Mouse (Mus musculus): ENCODE data around the gene Ces1a. TPM values are rescaled to one million over a fixed set of nuclear protein-coding genes. Genes with fewer than 3 reads are reported as not detected.

Gene Ces1a
- total and polyA plus RNA-seq, 3 experiments = not detected

DNA sequence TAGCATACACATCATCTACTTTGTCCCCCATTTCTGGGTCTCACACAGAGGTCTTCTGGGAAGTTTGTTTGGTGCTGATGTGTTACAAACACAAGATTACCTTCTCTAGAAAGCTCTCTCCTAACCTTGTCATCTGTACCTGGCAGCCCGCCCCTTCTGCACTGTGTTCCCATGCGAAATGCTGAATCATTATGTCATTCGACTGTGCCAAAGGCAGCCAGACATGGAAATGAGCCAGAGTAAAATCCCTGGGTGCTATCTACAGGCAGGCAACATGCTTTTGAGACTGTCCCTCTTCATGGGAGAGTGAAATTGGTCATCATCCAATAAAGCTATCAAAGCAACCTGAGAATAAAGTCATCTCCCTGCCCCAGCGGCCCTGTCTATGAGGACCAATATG, 27.3 kb upstream of the Ces1a start:
- H3K4me1 ChIP-seq (ENCODE audit: control insufficient read depth in 1 of 2, insufficient read depth in 2 of 2, low read length in 2 of 2) = no peaks in the 10 kb centered on the region
- TF ChIP-seq ZNF384 (IDR thresholded peaks at IDR 0.05; ENCODE audit: low read depth, low read length) (no peak), RAD21 (IDR thresholded peaks at IDR 0.05; ENCODE audit: low read depth, low read length) (no peak), MXI1 (IDR thresholded peaks at IDR 0.05; ENCODE audit: low read depth, low read length) (no peak), MAX (IDR thresholded peaks at IDR 0.05; ENCODE audit: low read length) (no peak), ETS1 (IDR thresholded peaks at IDR 0.05; ENCODE audit: low read depth, low read length) (no peak), NRF1 (IDR thresholded peaks at IDR 0.05; ENCODE audit: insufficient read depth, low read depth, low read length, poor library complexity, severe bottlenecking) (no peak), ZMIZ1 (IDR thresholded peaks at IDR 0.05; ENCODE audit: low read depth, low read length) (no peak), CHD1 (IDR thresholded peaks at IDR 0.05; ENCODE audit: low read depth, low read length) (no peak), UBTF (IDR thresholded peaks at IDR 0.05; ENCODE audit: borderline replicate concordance, insufficient read depth, low read depth, low read length) (no peak)
- no peak overlapping the region for H3K4me3 ChIP-seq (ENCODE audit: control insufficient read depth in 1 of 2, insufficient read depth in 1 of 2, low read depth in 2 of 2, low read length in 2 of 2)
- H3K27me3 ChIP-seq (ENCODE audit: control insufficient read depth in 1 of 2, insufficient read depth in 2 of 2, low read length in 2 of 2) = no peaks in the 10 kb centered on the region
- H3K79me2 ChIP-seq (ENCODE audit: control insufficient read depth, insufficient read depth, low read length, poor library complexity) = no peaks in the 10 kb centered on the region
- no peaks in the 10 kb centered on the region for H3K9me3 ChIP-seq (replicated peaks; ENCODE audit: insufficient read depth, low read length)
- no peak for DNase-seq (ENCODE audit: low read depth, low spot score)
- H3K36me3 ChIP-seq (ENCODE audit: control insufficient read depth in 1 of 2, insufficient read depth in 2 of 2, low read length in 2 of 2) = no peaks in the 10 kb centered on the region
- no peak overlapping the region for H3K9ac ChIP-seq (ENCODE audit: control insufficient read depth, low read depth, low read length, poor library complexity, severe bottlenecking)
- H3K27ac ChIP-seq (ENCODE audit: control insufficient read depth, low read depth, low read length) = no peak overlapping the region

DNA sequence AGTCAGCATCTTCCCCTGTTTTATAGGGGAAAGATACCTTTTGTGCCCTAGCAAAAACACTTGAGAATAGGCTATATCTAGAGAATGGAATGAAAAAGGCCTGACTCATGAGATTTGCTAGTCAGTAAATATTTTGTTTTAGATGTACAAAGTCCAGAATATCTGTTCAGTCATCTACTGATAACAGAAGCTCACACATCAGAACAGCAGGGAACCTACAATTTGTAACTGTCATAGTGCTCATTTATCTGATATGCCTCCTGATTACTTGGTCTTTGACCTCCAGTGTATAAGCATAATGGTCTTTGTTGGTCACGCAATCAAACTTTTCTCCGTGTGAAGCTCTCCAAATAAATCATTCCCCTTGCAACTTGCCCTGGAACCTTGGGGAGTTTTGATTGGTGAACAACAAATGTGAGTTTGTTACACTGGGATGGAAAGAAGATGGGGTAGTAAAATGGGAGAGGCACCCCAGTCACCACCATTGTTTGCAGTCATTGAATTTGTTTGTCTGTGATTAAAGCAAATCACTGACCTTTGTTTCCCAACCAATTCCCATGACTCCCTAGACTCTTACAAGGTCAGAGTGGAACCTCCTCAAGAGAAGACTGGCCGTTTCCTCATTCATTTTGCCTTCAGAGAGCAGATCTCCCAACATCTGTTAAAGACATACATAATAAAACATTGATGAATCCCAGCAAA, 15.6 kb upstream of the Ces1a start:
- Histone ChIP-seq H3K36me3 (ENCODE audit: control insufficient read depth in 1 of 2, insufficient read depth in 2 of 2, low read length in 2 of 2) (no peaks in the 10 kb centered on the region), H3K9me3 (replicated peaks; ENCODE audit: insufficient read depth, low read length) (no peaks in the 10 kb centered on the region), H3K27ac (ENCODE audit: control insufficient read depth, low read depth, low read length) (no peak overlapping the region), H3K9ac (ENCODE audit: control insufficient read depth, low read depth, low read length, poor library complexity, severe bottlenecking) (no peak overlapping the region), H3K4me3 (ENCODE audit: control insufficient read depth in 1 of 2, insufficient read depth in 1 of 2, low read depth in 2 of 2, low read length in 2 of 2) (no peak overlapping the region), H3K79me2 (ENCODE audit: control insufficient read depth, insufficient read depth, low read length, poor library complexity) (no peaks in the 10 kb centered on the region), H3K4me1 (ENCODE audit: control insufficient read depth in 1 of 2, insufficient read depth in 2 of 2, low read length in 2 of 2) (no peaks in the 10 kb centered on the region), H3K27me3 (ENCODE audit: control insufficient read depth in 1 of 2, insufficient read depth in 2 of 2, low read length in 2 of 2) (no peaks in the 10 kb centered on the region)
- DNase-seq (ENCODE audit: low read depth, low spot score) = no peak
- TF ChIP-seq NRF1 (IDR thresholded peaks at IDR 0.05; ENCODE audit: insufficient read depth, low read depth, low read length, poor library complexity, severe bottlenecking) (no peak), ETS1 (IDR thresholded peaks at IDR 0.05; ENCODE audit: low read depth, low read length) (no peak), SIN3A (IDR thresholded peaks at IDR 0.05; ENCODE audit: low read length) (no peak)

DNA sequence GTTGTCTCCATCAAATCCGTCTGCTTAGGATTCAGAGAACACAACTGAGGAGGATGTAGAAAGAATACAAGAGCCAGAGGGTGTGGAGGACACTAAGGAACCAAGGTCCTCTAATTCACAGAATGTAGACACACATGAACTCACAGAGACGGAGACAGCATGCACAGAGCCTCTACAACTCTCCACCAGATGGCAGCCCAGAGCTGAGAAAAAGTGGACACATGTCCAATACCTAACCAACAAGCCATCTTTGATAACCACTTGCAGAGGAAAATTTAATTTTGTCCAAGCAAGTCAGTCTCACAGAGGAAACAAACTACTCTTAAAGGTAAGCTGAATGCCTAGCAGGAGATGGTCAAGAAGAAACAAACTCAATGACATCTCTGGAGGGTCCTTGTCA, 11.2 kb upstream of the Ces1a start:
- Histone ChIP-seq H3K4me1 (ENCODE audit: control insufficient read depth in 1 of 2, insufficient read depth in 2 of 2, low read length in 2 of 2) (no peaks in the 10 kb centered on the region), H3K79me2 (ENCODE audit: control insufficient read depth, insufficient read depth, low read length, poor library complexity) (no peaks in the 10 kb centered on the region), H3K4me3 (ENCODE audit: control insufficient read depth in 1 of 2, insufficient read depth in 1 of 2, low read depth in 2 of 2, low read length in 2 of 2) (no peak overlapping the region), H3K27me3 (ENCODE audit: control insufficient read depth in 1 of 2, insufficient read depth in 2 of 2, low read length in 2 of 2) (no peaks in the 10 kb centered on the region), H3K9ac (ENCODE audit: control insufficient read depth, low read depth, low read length, poor library complexity, severe bottlenecking) (no peak overlapping the region), H3K9me3 (replicated peaks; ENCODE audit: insufficient read depth, low read length) (no peaks in the 10 kb centered on the region), H3K36me3 (ENCODE audit: control insufficient read depth in 1 of 2, insufficient read depth in 2 of 2, low read length in 2 of 2) (no peaks in the 10 kb centered on the region), H3K27ac (ENCODE audit: control insufficient read depth, low read depth, low read length) (no peak overlapping the region)
- DNase-seq (ENCODE audit: low read depth, low spot score) = peak; percentile 13
- TF ChIP-seq MYB (IDR thresholded peaks at IDR 0.05; ENCODE audit: low read depth, low read length) = no peak
- no peak for TF ChIP-seq E2F4 (IDR thresholded peaks at IDR 0.05; ENCODE audit: borderline replicate concordance, low read depth, low read length)
- no peak for TF ChIP-seq CHD2 (IDR thresholded peaks at IDR 0.05; ENCODE audit: low read length)
- no peak for TF ChIP-seq USF1 (IDR thresholded peaks at IDR 0.05; ENCODE audit: low read depth, low read length)
- TF ChIP-seq TCF12 (IDR thresholded peaks at IDR 0.05; ENCODE audit: low read depth, low read length) = no peak
- TF ChIP-seq RAD21 (IDR thresholded peaks at IDR 0.05; ENCODE audit: low read depth, low read length) = peak; percentile 11
- peak; percentile 38 for TF ChIP-seq SMC3 (IDR thresholded peaks at IDR 0.05; ENCODE audit: low read depth, low read length)
- TF ChIP-seq POLR2AphosphoS2 (IDR thresholded peaks at IDR 0.05; ENCODE audit: low read length) = no peak
- TF ChIP-seq POLR2AphosphoS5 (IDR thresholded peaks at IDR 0.05; ENCODE audit: borderline replicate concordance, low read depth, low read length) = no peak
- no peak for TF ChIP-seq MXI1 (IDR thresholded peaks at IDR 0.05; ENCODE audit: low read depth, low read length)
- no peak for TF ChIP-seq MAZ (IDR thresholded peaks at IDR 0.05; ENCODE audit: low read depth, low read length)
- TF ChIP-seq CHD1 (IDR thresholded peaks at IDR 0.05; ENCODE audit: low read depth, low read length) = no peak
- no peak for TF ChIP-seq HCFC1 (IDR thresholded peaks at IDR 0.05; ENCODE audit: low read depth, low read length)
- peak in 1 of 3 experiments; percentile 31; a peak in 2 of 6 replicates for TF ChIP-seq CTCF (IDR thresholded peaks at IDR 0.05 in 2 of 3, conservative IDR thresholded peaks at IDR 0.05 in 1 of 3; ENCODE audit: control insufficient read depth in 1 of 3, insufficient read depth in 1 of 3, low read depth in 2 of 3, low read length in 3 of 3, poor library complexity in 1 of 3, severe bottlenecking in 1 of 3)
- TF ChIP-seq ETS1 (IDR thresholded peaks at IDR 0.05; ENCODE audit: low read depth, low read length) = no peak
- TF ChIP-seq EP300 (IDR thresholded peaks at IDR 0.05; ENCODE audit: low read depth in 1 of 2, low read length in 2 of 2) = no peak
- no peak for TF ChIP-seq MAFK (IDR thresholded peaks at IDR 0.05; ENCODE audit: borderline replicate concordance, low read depth, low read length)
- TF ChIP-seq MEF2A (IDR thresholded peaks at IDR 0.05; ENCODE audit: extremely low read depth, insufficient replicate concordance, low read depth, low read length, poor library complexity, severe bottlenecking) = no peak
- TF ChIP-seq ZNF384 (IDR thresholded peaks at IDR 0.05; ENCODE audit: low read depth, low read length) = no peak
